Mouse (Mus musculus) kidney, postnatal 25 days (tissue): Measurements from ENCODE around the gene Mzf1.
A peak's percentile ranks its signal among the peaks of the same experiment; 100 is the strongest.
"Not testable (repeated sequence)": the region's sequence is repeated elsewhere in the genome, so short reads cannot be mapped to it uniquely, and the experiment has no call there.

Experiments
- DNase-seq, 2 experiments: peaks; one replicate each; pipeline ENCODE4 v3.0.0; 2021; ENCODE audit warnings: mixed read lengths in 2 of 2

The Mzf1 gene

DNA sequence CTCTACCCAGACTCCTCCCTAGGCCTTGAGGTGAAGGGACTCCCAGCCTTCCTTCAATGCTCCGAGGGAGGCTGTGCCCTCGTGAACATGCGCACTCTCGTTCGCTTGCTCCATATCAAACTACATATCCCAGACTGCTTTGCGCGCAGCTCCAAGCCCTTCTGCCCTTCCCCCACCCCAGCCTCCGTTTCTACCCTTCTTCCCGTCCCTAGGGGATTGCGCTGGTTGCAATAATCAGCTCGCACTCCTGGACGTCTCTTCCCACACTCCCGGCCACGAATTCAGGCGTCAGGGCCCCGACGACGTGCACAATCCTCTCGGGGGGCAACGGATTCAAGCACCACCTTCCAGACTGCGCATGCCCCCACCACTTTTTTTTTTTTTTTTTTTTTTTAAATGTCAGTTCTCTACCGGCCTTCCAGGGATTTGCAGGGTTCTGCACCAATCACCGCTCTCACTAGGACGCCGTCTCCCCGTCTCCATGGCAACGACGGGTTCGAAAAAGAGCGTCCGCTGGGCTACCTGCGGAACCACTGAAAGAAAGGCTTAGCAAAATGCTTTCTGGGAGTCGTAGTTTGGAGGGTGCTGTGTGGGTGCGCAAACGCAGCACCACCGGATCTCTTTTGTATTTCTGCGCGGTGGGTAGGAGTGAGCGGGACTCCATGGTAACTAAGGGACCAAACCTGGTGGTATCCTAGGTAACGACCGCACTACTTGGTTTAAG is at the start of gene Mzf1:
Gene Mzf1, minus strand, starts transcription at position 478 of the 724 bp plus-strand sequence.
- DNase-seq: peak; percentile 97 to 99

GRCm38 (mm10) chr7:13095073-13095472 is 40.5 kb upstream of the Mzf1 start, which contains the start of gene Vmn1r85:
Gene Vmn1r85 (minus strand): TSS chr7:13095173.
- DNase-seq: no peak

DNA sequence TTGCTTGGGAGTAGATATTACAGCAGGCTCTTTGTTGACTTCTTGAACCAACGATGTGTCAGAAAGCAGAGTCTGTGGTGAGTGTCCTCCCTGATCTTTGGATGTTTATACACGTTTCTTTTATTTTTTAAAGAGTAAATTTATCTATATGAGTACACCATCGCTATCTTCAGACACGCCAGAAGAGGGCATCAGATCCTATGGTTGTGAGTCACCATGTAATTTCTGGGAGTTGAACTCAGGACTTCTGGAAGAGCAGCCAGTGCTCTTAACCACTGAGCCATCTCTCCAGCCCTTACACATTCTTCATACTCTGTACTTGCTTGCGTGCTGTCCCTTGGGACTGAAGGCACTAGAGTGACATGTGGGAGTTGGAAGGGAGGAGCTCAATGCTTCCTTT is 17.7 kb upstream of the Mzf1 start:
- no peak for DNase-seq

GRCm38 (mm10) chr7:13063399-13063798 is 8.8 kb upstream of the Mzf1 start:
- not testable (repeated sequence) for DNase-seq

DNA sequence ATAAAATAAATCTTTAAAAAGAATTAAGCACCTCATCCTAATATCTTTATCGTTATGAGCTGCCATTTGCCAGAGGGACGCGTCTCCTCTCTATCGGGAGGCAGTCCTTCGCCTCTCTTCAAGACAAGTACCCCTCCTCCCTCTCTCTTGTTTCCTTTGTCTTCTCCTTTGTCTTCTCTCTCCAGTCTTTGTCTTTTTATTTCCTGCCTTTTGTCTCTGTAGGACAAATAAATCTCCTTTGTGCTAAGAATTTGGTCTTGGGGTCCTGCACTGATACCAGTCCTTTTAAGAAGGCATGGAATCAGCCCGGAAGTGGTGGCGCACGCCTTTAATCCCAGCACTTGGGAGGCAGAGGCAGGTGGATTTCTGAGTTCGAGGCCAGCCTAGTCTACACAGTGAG is 5.0 kb upstream of the Mzf1 start:
- DNase-seq: no peak

GRCm38 (mm10) chr7:13056913-13057700 is 2.5 kb upstream of the Mzf1 start:
- no peak for DNase-seq

DNA sequence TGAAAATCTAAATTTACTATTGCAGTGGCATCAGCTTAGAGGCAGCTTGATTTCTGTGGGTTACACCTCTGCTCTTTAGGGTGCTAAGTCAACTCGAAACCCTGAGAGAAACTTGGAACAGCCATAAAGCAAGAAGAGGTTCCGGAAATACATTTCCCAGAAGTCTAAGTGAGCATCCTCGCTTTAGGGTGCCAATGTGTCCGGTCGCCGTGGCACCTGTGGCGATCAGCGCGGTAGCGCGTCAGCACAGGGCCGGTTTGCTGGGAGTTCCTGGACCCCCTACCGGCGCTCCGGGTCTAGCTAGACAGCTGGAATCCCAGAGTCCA is 640 bp downstream of the Mzf1 start:
- no peak for DNase-seq

GRCm38 (mm10) chr7:13053501-13053900 is 1.1 kb downstream of the Mzf1 start:
- no peak for DNase-seq

DNA sequence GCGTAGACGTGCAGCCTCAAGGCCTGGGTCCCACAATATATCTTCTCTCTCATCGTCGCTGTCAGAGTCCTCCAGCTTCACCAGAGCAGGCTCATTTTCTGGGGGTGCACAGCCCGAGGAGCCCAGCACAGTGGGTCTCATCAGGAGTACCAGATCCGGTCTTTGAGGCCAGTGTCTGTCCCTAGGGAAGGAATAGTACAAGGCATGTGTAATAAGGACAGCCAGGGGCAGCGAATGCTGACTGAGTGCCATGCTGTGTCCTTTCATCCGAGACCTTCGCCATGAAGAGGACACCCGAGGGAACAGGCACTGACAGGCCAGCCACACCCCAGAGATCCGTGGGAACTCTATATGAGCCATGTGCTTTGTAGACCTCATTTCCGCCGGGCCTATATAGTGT is 1.6 kb downstream of the Mzf1 start:
- DNase-seq: no peak

DNA sequence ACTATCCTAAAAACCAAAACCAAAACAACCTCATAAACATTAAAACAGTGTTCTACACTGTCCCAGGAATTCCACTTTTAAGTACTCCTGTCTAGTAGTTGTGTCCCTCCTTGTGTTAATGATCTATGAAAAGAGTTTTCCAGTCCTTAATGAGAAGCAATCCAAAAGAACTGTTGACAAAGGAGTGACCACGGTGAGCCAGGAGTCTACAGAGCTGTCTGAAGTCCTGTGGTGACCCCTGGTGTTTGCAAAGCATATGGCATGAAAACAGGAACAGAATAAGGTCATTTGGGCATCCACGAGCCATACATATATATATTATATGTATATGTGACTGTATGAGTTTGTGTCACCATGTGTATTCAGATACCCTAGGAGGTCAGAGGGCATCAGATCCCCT is 8.5 kb downstream of the Mzf1 start:
- peak; percentile 77 to 83 for DNase-seq

- peak in 1 of 2 experiments; percentile 40 for DNase-seq
Measured at GRCm38 (mm10) chr7:13044254-13044625, 10.3 kb downstream of the Mzf1 start.

- peak; percentile 37 to 49 for DNase-seq
Measured at GRCm38 (mm10) chr7:13043445-13044253, 10.9 kb downstream of the Mzf1 start.

GRCm38 (mm10) chr7:13043120-13043444 is 11.5 kb downstream of the Mzf1 start:
- no peak for DNase-seq

GRCm38 (mm10) chr7:13042511-13042910 is 12.1 kb downstream of the Mzf1 start:
- no peak for DNase-seq

GRCm38 (mm10) chr7:13041256-13041655 is 13.3 kb downstream of the Mzf1 start:
- no peak for DNase-seq

GRCm38 (mm10) chr7:13039181-13039580 is 15.4 kb downstream of the Mzf1 start:
- no peak for DNase-seq

GRCm38 (mm10) chr7:13038621-13039169 is 15.9 kb downstream of the Mzf1 start:
- peak; percentile 36 to 68 for DNase-seq

DNA sequence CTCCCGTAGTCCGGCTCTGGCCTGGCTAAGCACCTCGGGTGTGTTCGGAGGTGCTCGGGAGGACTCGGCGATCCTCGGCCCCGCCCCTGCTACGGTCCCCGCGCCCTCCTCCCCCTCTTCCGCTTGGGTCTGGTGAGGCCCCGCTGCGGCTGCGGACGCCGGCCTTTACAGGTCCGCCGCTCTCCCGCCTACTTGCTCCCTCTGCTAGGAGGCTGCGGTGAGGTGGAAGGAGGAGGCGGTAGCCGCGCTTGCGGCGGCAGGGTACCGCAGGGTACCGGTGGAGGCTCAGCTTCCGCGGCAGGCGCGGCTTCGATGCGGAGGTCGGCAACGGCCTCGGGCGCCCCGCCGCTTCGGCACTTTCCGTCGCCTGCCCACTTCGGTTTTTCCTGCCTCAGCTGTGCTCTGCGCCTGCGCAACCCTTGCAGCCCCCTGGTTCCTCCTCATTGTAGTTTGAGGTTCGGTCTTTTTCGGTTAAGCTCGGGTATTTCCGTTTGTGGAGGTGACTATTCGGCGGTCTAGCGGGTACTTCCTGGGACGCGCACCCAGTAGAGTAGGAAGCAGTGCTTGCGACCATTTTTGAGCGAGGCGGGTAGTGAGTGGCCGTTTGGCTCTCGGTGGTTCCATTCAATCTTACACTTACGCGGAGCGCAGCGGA is 16.5 kb downstream of the Mzf1 start, which contains the start of gene Ube2m:
Gene Ube2m, minus strand, starts transcription at position 375 of the 655 bp plus-strand sequence.
- peak; percentile 98 to 99 for DNase-seq

DNA sequence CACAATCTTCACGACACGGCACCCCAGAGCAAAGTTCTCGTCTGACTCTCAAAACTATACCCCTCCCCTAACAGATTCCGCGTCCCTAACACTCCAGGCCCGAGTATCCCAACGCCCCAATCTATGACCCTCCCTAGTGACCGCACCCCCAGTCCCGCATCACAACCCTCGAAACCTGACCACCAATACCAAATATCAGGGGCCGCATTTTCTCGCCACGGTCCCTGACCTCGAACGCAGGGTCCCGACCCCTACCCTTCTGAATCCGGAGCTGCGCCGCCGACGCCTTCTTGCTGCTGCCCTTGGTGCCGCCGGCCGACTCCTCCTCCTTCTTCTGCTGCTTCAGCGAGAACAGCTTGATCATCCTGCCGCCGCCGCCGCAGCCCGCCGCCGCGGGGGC is 17.2 kb downstream of the Mzf1 start:
- DNase-seq: no peak

DNA sequence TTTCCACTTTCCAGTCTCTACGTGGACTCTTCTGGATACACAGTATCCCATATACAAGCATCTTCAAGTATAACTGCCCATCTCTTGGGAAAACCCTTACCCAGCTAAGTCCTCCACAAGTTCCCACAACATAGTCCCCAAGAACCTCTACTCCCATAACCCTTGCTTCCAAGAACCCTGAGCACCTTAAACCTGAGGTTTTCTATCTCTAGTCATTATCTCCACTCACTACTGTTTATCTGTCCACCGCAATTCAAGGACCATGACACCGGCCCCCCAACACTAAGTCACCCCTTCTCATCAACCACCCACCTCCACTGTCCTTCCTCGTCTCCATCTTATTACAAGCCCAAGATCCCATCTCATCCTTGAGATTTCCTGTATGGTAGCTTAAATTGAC is 17.8 kb downstream of the Mzf1 start:
- DNase-seq: no peak

- DNase-seq: peak in 1 of 2 experiments; percentile 46
Measured at GRCm38 (mm10) chr7:13035211-13035855, 19.2 kb downstream of the Mzf1 start.
